Mouse (Mus musculus) liver, embryonic 15.5 days (tissue): Measurements from ENCODE around the gene Pim1. TPM values are rescaled to one million over a fixed set of nuclear protein-coding genes. Genes with fewer than 3 reads are reported as not detected.
A peak's percentile ranks its signal among the peaks of the same experiment; 100 is the strongest.

ENCODE experiments used
- ATAC-seq: fragments of 200-750 bp; cut with Nextera tagmentation; 2 replicates; pipeline ENCODE4 v1.8.0; 2017; ENCODE audit warnings: moderate number of reproducible peaks, mild to moderate bottlenecking, moderate library complexity; ENCODE audit not compliant: insufficient read depth
- H3K27ac ChIP-seq: fragments of 300-500 bp; sonication (generic); replicated peaks from 2 replicates; pipeline ENCODE4 v1.5.1; 2015; ENCODE audit warnings: mild to moderate bottlenecking, inconsistent platforms
- H3K27me3 ChIP-seq: fragments of 300-500 bp; sonication (generic); 2 replicates; pipeline ENCODE4 v1.6.1; 2015; ENCODE audit warnings: mild to moderate bottlenecking, inconsistent platforms
- H3K36me3 ChIP-seq: fragments of 300-500 bp; sonication (generic); replicated peaks from 2 replicates; pipeline ENCODE4 v1.6.1; 2015; ENCODE audit warnings: moderate library complexity, mild to moderate bottlenecking, inconsistent platforms
- H3K4me1 ChIP-seq: fragments of 300-500 bp; sonication (generic); replicated peaks from 2 replicates; pipeline ENCODE4 v1.6.1; 2015; ENCODE audit warnings: inconsistent platforms
- H3K4me2 ChIP-seq: fragments of 300-500 bp; sonication (generic); 2 replicates; pipeline ENCODE4 v1.6.1; 2015; ENCODE audit warnings: moderate library complexity, mild to moderate bottlenecking, inconsistent platforms
- H3K4me3 ChIP-seq: fragments of 300-500 bp; sonication (generic); replicated peaks from 2 replicates; pipeline ENCODE4 v1.5.1; 2015; ENCODE audit warnings: mild to moderate bottlenecking, inconsistent platforms
- H3K9ac ChIP-seq: fragments of 300-500 bp; sonication (generic); 2 replicates; pipeline ENCODE4 v1.6.1; 2015; ENCODE audit warnings: moderate library complexity, mild to moderate bottlenecking, inconsistent platforms
- H3K9me3 ChIP-seq: fragments of 300-500 bp; sonication (generic); replicated peaks from 2 replicates; pipeline ENCODE4 v1.6.1; 2016; ENCODE audit warnings: inconsistent platforms
- WGBS: fragments of 180-500 bp; shearing (Covaris S2); methylation state at CpG from one replicate; pipeline ENCODE4 v1.1.7; 2015; ENCODE audit warnings: mixed read lengths; ENCODE audit not compliant: insufficient replicate concordance; 5-methylcytosine and 5-hydroxymethylcytosine counted together
- polyA plus RNA-seq: library from polyadenylated mRNA; unstranded; fragments of >200 nt; fragmentation: Nextera tagmentation; extraction: Ambion mirVana; gene quantifications from 2 replicates; pipeline ENCODE4 v1.2.1, GENCODE M21; 2015

Gene Pim1
- polyA plus RNA-seq, 1 experiment from 2014 or later, result 93.5 TPM

GRCm38 (mm10) chr17:29485336-29486233 is 5.0 kb upstream of the Pim1 start:
- Histone ChIP-seq H3K4me3 (no peak overlapping the region), H3K9ac (no peak overlapping the region), H3K27me3 (0 out of 2 replicates have a peak, but pooled peaks cover 4% of the 10 kb centered on the region), H3K4me2 (no peak overlapping the region), H3K4me1 (peaks cover 63% of the 10 kb centered on the region), H3K27ac (peak overlapping the region; percentile 46), H3K36me3 (no peaks in the 10 kb centered on the region), H3K9me3 (no peaks in the 10 kb centered on the region; the same call in 1 of the 2 replicates)
- 67% methylated on average over 3 of the region's 3 CpGs for WGBS
- ATAC-seq, result no peak

- H3K27ac ChIP-seq, result peak overlapping the region; percentile 95
These were observed 2.1 kb upstream of the Pim1 start for GRCm38 (mm10) chr17:29488257-29488977.

GRCm38 (mm10) chr17:29488978-29489970 is 1.3 kb upstream of the Pim1 start:
- H3K4me3 ChIP-seq, result peak overlapping the region; percentile 80
- WGBS, result 2% methylated on average over 30 of the region's 30 CpGs
- no peak for ATAC-seq

More at GRCm38 (mm10) chr17:29488257-29488977, 2.1 kb upstream of the Pim1 start:
- Histone ChIP-seq H3K9ac (peak overlapping the region; percentile 89), H3K27me3 (0 out of 2 replicates have a peak, but pooled peaks cover 4% of the 10 kb centered on the region), H3K9me3 (no peaks in the 10 kb centered on the region), H3K4me2 (peak overlapping the region; percentile 91), H3K4me1 (peaks cover 55% of the 10 kb centered on the region), H3K4me3 (peak overlapping the region; percentile 80), H3K36me3 (peaks cover 20% of the 10 kb centered on the region)
- 72% methylated on average over 8 of the region's 8 CpGs for WGBS
- ATAC-seq, result no peak

GRCm38 (mm10) chr17:29489971-29490712 is 411 bp upstream of the Pim1 start:
- H3K27ac ChIP-seq, result peak overlapping the region; percentile 99
- H3K36me3 ChIP-seq, result peaks cover 37% of the 10 kb centered on the region
- peaks cover 64% of the 10 kb centered on the region for H3K4me1 ChIP-seq
- peak; percentile 79 for ATAC-seq
- peak overlapping the region; percentile 91 for H3K4me2 ChIP-seq
- H3K4me3 ChIP-seq, result peak overlapping the region; percentile 99
- no peaks in the 10 kb centered on the region for H3K9me3 ChIP-seq
- 1% methylated on average over 60 of the region's 68 CpGs for WGBS
- H3K27me3 ChIP-seq, result 0 out of 2 replicates have a peak, but pooled peaks cover 4% of the 10 kb centered on the region
- peak overlapping the region; percentile 89 for H3K9ac ChIP-seq

More at GRCm38 (mm10) chr17:29488978-29489970, 1.3 kb upstream of the Pim1 start:
- H3K4me2 ChIP-seq, result peak overlapping the region; percentile 91
- H3K36me3 ChIP-seq, result peaks cover 29% of the 10 kb centered on the region
- H3K9ac ChIP-seq, result peak overlapping the region; percentile 89
- H3K4me1 ChIP-seq, result peaks cover 61% of the 10 kb centered on the region
- H3K27ac ChIP-seq, result peak overlapping the region; percentile 95
- H3K9me3 ChIP-seq, result no peaks in the 10 kb centered on the region
- 0 out of 2 replicates have a peak, but pooled peaks cover 4% of the 10 kb centered on the region for H3K27me3 ChIP-seq

GRCm38 (mm10) chr17:29491591-29492268 is 1.2 kb downstream of the Pim1 start:
- Histone ChIP-seq H3K4me2 (peak overlapping the region; percentile 73), H3K27me3 (0 out of 2 replicates have a peak, but pooled peaks cover 4% of the 10 kb centered on the region), H3K4me1 (peaks cover 61% of the 10 kb centered on the region), H3K9me3 (no peaks in the 10 kb centered on the region), H3K27ac (peak overlapping the region; percentile 99), H3K36me3 (peaks cover 51% of the 10 kb centered on the region), H3K4me3 (peak overlapping the region; percentile 99), H3K9ac (peak overlapping the region; percentile 100)
- under 1% methylated on average over 48 of the region's 48 CpGs for WGBS
- ATAC-seq, result no peak

- peak overlapping the region; percentile 99 for H3K4me3 ChIP-seq
- peak overlapping the region; percentile 100 for H3K9ac ChIP-seq
- H3K27me3 ChIP-seq, result no peaks in the 10 kb centered on the region
- H3K9me3 ChIP-seq, result no peaks in the 10 kb centered on the region
- WGBS, result 2% methylated on average over 22 of the region's 22 CpGs
- ATAC-seq, result no peak
- peaks cover 53% of the 10 kb centered on the region for H3K36me3 ChIP-seq
- peak overlapping the region; percentile 73 for H3K4me2 ChIP-seq
- peak overlapping the region; percentile 99 for H3K27ac ChIP-seq
- H3K4me1 ChIP-seq, result peaks cover 61% of the 10 kb centered on the region
These were observed 2.0 kb downstream of the Pim1 start for GRCm38 (mm10) chr17:29492269-29493191.

- peaks cover 53% of the 10 kb centered on the region for H3K36me3 ChIP-seq
- H3K4me2 ChIP-seq, result peak overlapping the region; percentile 73
- H3K9ac ChIP-seq, result peak overlapping the region; percentile 100
- H3K27ac ChIP-seq, result peak overlapping the region; percentile 99
- no peaks in the 10 kb centered on the region for H3K27me3 ChIP-seq
- no peaks in the 10 kb centered on the region for H3K9me3 ChIP-seq
- H3K4me1 ChIP-seq, result peaks cover 64% of the 10 kb centered on the region
- no peak for ATAC-seq
- H3K4me3 ChIP-seq, result peak overlapping the region; percentile 99
- 58% methylated on average over 11 of the region's 11 CpGs for WGBS
These were observed 3.0 kb downstream of the Pim1 start for GRCm38 (mm10) chr17:29493461-29493980.

GRCm38 (mm10) chr17:29494062-29494731 is 3.6 kb downstream of the Pim1 start:
- Histone ChIP-seq H3K4me2 (peak overlapping the region; percentile 73), H3K4me3 (peak overlapping the region; percentile 99), H3K27me3 (no peaks in the 10 kb centered on the region), H3K36me3 (peaks cover 53% of the 10 kb centered on the region), H3K4me1 (peaks cover 64% of the 10 kb centered on the region), H3K9me3 (no peaks in the 10 kb centered on the region), H3K27ac (peak overlapping the region; percentile 99), H3K9ac (peak overlapping the region; percentile 100)
- ATAC-seq, result no peak
- 49% methylated on average over 10 of the region's 10 CpGs for WGBS
